ENCODE assay signal across 8 mouse cellular contexts in the genomic region with DNA sequence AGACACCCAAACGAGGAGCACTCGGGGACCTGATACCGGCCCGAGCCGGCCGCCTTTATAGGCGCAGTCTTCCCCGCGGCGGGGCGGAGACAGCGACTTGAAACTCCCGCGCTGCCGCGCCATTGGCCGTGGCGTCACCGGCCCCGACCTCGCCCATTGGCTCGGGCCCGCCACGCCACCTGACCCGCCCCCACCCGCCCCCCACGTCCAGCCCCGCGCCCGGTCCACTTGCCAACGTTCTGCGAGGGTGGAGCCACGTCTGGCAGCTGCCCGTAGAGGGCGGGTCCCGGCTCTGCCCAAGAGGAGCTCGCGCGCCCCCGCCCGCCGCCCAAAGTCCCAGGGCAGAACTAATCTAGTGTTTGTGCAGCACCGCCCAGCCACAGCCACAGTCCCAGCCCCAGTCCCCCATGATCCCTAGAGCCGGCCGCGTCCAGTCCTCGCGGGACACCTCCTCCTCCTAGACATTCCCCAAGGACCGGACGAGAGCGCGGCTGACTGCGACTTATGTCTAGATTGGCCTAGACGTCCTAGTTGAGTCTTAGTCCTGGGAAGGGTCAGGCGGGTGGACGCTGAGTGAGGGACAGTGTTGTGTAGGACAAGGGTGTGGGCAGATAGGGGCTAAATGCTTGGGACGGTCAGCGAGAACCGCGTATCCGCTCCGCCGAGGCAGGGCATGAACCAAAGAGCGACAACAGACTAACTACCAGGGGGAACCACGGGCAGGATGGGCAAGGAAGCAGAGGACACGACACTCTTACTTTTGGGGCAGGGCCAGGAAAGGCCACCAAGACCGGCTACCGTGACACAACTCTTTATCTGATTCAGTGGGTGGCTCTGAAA. TPM values are rescaled to one million over a fixed set of nuclear protein-coding genes. Genes with fewer than 3 reads are reported as not detected.
DNase-seq lines count a peak whose midpoint lies in the region; ATAC-seq and TF ChIP-seq lines count a peak whose summit lies in the region.
"Not testable (repeated sequence)": the region's sequence is repeated elsewhere in the genome, so short reads cannot be mapped to it uniquely, and the experiment has no call there.

A gene (minus strand): TSS at position 174 of the 840 bp plus-strand sequence.

- TF ChIP-seq CTCF in thymus, adult 2 months (IDR thresholded peaks at IDR 0.05; ENCODE audit: borderline replicate concordance, control insufficient read depth, extremely low read depth, insufficient read depth, low read length, poor library complexity): not testable (repeated sequence)

- peak within 1 kb of the TSS; percentile 88 for H3K27ac ChIP-seq in embryonic facial prominence, embryonic 11.5 days (replicated peaks; ENCODE audit: low read depth, low read length)
- peak within 1 kb of the TSS; percentile 59; the same call in 1 of the 2 replicates for H3K27ac ChIP-seq in hindbrain, embryonic 14.5 days
- H3K27ac ChIP-seq in lung, embryonic 15.5 days: peak within 1 kb of the TSS; percentile 86
- H3K27ac ChIP-seq in neural tube, embryonic 14.5 days (ENCODE audit: low read depth, low read length): not testable (repeated sequence)
- H3K27ac ChIP-seq in thymus, adult 2 months (ENCODE audit: control insufficient read depth, insufficient read depth, low read length): peak within 1 kb of the TSS; percentile 91

- H3K36me3 ChIP-seq in embryonic facial prominence, embryonic 11.5 days (replicated peaks; ENCODE audit: control insufficient read depth, insufficient read depth, low read depth, low read length); hindbrain, embryonic 14.5 days (replicated peaks; ENCODE audit: control insufficient read depth, insufficient read depth); lung, embryonic 15.5 days; neural tube, embryonic 14.5 days (ENCODE audit: control insufficient read depth, insufficient read depth, low read length); thymus, adult 2 months (ENCODE audit: control insufficient read depth, insufficient read depth, low read length): not testable (repeated sequence)

- H3K4me1 ChIP-seq in embryonic facial prominence, embryonic 11.5 days (ENCODE audit: control insufficient read depth, insufficient read depth, low read length); neural tube, embryonic 14.5 days (ENCODE audit: control insufficient read depth, insufficient read depth, low read length): not testable (repeated sequence)
- peaks cover 15% of the 10 kb centered on the region for H3K4me1 ChIP-seq in hindbrain, embryonic 14.5 days (replicated peaks; ENCODE audit: control insufficient read depth, insufficient read depth, low read length)
- peaks cover 40% of the 10 kb centered on the region for H3K4me1 ChIP-seq in lung, embryonic 15.5 days
- peaks cover 11% of the 10 kb centered on the region for H3K4me1 ChIP-seq in thymus, adult 2 months (replicated peaks; ENCODE audit: control insufficient read depth, insufficient read depth, low read length)

- H3K4me3 ChIP-seq in embryonic facial prominence, embryonic 11.5 days (ENCODE audit: low read depth, low read length): peak within 1 kb of the TSS; percentile 49
- peak within 1 kb of the TSS; percentile 27 for H3K4me3 ChIP-seq in hindbrain, embryonic 14.5 days (replicated peaks; ENCODE audit: low read length)
- H3K4me3 ChIP-seq in lung, embryonic 15.5 days: peak within 1 kb of the TSS; percentile 41
- H3K4me3 ChIP-seq in neural tube, embryonic 14.5 days (ENCODE audit: low read depth, low read length): peak within 1 kb of the TSS; percentile 20; the same call in 1 of the 2 replicates
- H3K4me3 ChIP-seq in thymus, adult 2 months (ENCODE audit: control insufficient read depth, insufficient read depth, low read length): peak within 1 kb of the TSS; percentile 68

- H3K9ac ChIP-seq in embryonic facial prominence, embryonic 11.5 days (replicated peaks; ENCODE audit: low read length): peak within 1 kb of the TSS; percentile 81
- H3K9ac ChIP-seq in hindbrain, embryonic 14.5 days: peak within 1 kb of the TSS; percentile 49; the same call in 1 of the 2 replicates
- peak within 1 kb of the TSS; percentile 51 for H3K9ac ChIP-seq in lung, embryonic 15.5 days
- H3K9ac ChIP-seq in neural tube, embryonic 14.5 days (replicated peaks; ENCODE audit: low read depth, low read length): not testable (repeated sequence)

- not testable (repeated sequence) for H3K27me3 ChIP-seq in embryonic facial prominence, embryonic 11.5 days (ENCODE audit: control insufficient read depth, insufficient read depth, low read length); hindbrain, embryonic 14.5 days (ENCODE audit: control insufficient read depth, insufficient read depth, low read length); lung, embryonic 15.5 days; neural tube, embryonic 14.5 days (ENCODE audit: control insufficient read depth, insufficient read depth, low read length); thymus, adult 2 months (ENCODE audit: control insufficient read depth, insufficient read depth, low read length)

- H3K9me3 ChIP-seq in embryonic facial prominence, embryonic 11.5 days (replicated peaks; ENCODE audit: control insufficient read depth, low read length); hindbrain, embryonic 14.5 days (ENCODE audit: control insufficient read depth, low read length); lung, embryonic 15.5 days; neural tube, embryonic 14.5 days (ENCODE audit: control insufficient read depth, low read length): not testable (repeated sequence)

- peak; percentile 77 for DNase-seq in adrenal gland, adult 2 months
- not testable (repeated sequence) for DNase-seq in embryonic facial prominence, embryonic 11.5 days (ENCODE audit: low spot score); gonadal fat pad, adult 2 months (ENCODE audit: low read depth); hindbrain, embryonic 14.5 days (ENCODE audit: low spot score); thymus, adult 2 months
- peak in 1 of 2 experiments; percentile 37 for DNase-seq in layer of hippocampus, postnatal 14 days (ENCODE audit: low spot score in 2 of 2)

- H3K4me2 ChIP-seq in embryonic facial prominence, embryonic 11.5 days (ENCODE audit: low read depth, low read length): peak within 1 kb of the TSS; percentile 56
- peak within 1 kb of the TSS; percentile 48 for H3K4me2 ChIP-seq in hindbrain, embryonic 14.5 days (replicated peaks)
- H3K4me2 ChIP-seq in lung, embryonic 15.5 days: peak within 1 kb of the TSS; percentile 66
- peak within 1 kb of the TSS; percentile 31 for H3K4me2 ChIP-seq in neural tube, embryonic 14.5 days (ENCODE audit: low read depth, low read length)

- under 1% methylated on average over 10 of the region's 68 CpGs for WGBS in embryonic facial prominence, embryonic 11.5 days
- 0% methylated on average over 10 of the region's 68 CpGs for WGBS in hindbrain, embryonic 14.5 days
- 1% methylated on average over 10 of the region's 68 CpGs for WGBS in lung, embryonic 15.5 days
- under 1% methylated on average over 10 of the region's 68 CpGs for WGBS in neural tube, embryonic 14.5 days
- 2% methylated on average over 15 of the region's 68 CpGs for WGBS in thymus, adult 2 months

- ATAC-seq in embryonic facial prominence, embryonic 11.5 days (replicated peaks; ENCODE audit: insufficient number of reproducible peaks, low FRiP score, low TSS enrichment, low read depth): peak; percentile 95
- peak; percentile 91 for ATAC-seq in hindbrain, embryonic 14.5 days (ENCODE audit: low FRiP score)
- peak; percentile 93 for ATAC-seq in lung, embryonic 15.5 days (ENCODE audit: borderline replicate concordance, extremely low read depth, low FRiP score, low TSS enrichment)
- ATAC-seq in neural tube, embryonic 14.5 days (ENCODE audit: low read depth): peak; percentile 86

- TF ChIP-seq POLR2A in thymus, adult 2 months (IDR thresholded peaks at IDR 0.05; ENCODE audit: control insufficient read depth, extremely low read depth, insufficient read depth, low read length, poor library complexity): not testable (repeated sequence)

RNA-seq across cellular contexts. Expression of the gene that starts here (rescaled TPM):
- total RNA-seq in adrenal gland, adult 2 months (2021): 10 to 100 TPM; 21.8 to 28.5 TPM
- polyA plus RNA-seq in adrenal gland, adult 2 months (2012; rRNA removed): 59.6 and 80.3 TPM in 2 replicates
- polyA plus RNA-seq in embryonic facial prominence, embryonic 11.5 days (2014; fragmentation: Nextera tagmentation; extraction: Ambion mirVana): 9.8 and 11.8 TPM in 2 replicates
- 31.4 and 45.8 TPM in 2 replicates for polyA plus RNA-seq in gonadal fat pad, adult 2 months (2012; rRNA removed)
- 1.2 and 1.7 TPM in 2 replicates for polyA plus RNA-seq in hindbrain, embryonic 14.5 days (2014; fragmentation: Nextera tagmentation; extraction: Ambion mirVana)
- 10 to 100 TPM; 11.3 to 14.7 TPM for total RNA-seq in layer of hippocampus, postnatal 14 days (2021)
- polyA plus RNA-seq in lung, embryonic 15.5 days (2015; fragmentation: Nextera tagmentation; extraction: Ambion mirVana): 9.8 and 13.7 TPM in 2 replicates
- 0.71 and 1.1 TPM in 2 replicates for polyA plus RNA-seq in neural tube, embryonic 14.5 days (2014; fragmentation: Nextera tagmentation; extraction: Ambion mirVana)
- 1,020 and 1,654 TPM in 2 replicates for polyA plus RNA-seq in thymus, adult 2 months (2012; rRNA removed)

Comparison
In these comparisons a context has a peak if more than half of its experiments do, and no peak if none do; other contexts are left out.
1. RNA of the gene that starts here (polyA plus RNA-seq): 1,020 to 1,654 TPM in thymus, adult 2 months; 59.6 to 80.3 TPM in adrenal gland, adult 2 months, 31.4 to 45.8 TPM in gonadal fat pad, adult 2 months, 9.8 to 13.7 TPM in lung, embryonic 15.5 days, 9.8 to 11.8 TPM in embryonic facial prominence, embryonic 11.5 days, 1.2 to 1.7 TPM in hindbrain, embryonic 14.5 days and 0.71 to 1.1 TPM in neural tube, embryonic 14.5 days; every median in the first group is over 10 times any median in the second.
2. Peak in every context shown above with its lines, with median percentiles within 50 percentile points of each other: ATAC-seq, H3K4me2 ChIP-seq and H3K4me3 ChIP-seq.